Mouse (Mus musculus): ENCODE results near the gene Taz. TPM values are rescaled to one million over a fixed set of nuclear protein-coding genes. Genes with fewer than 3 reads are reported as not detected.

Gene Taz
- polyA plus RNA-seq, 1 experiment from 2014 or later: 30.4 TPM

DNA sequence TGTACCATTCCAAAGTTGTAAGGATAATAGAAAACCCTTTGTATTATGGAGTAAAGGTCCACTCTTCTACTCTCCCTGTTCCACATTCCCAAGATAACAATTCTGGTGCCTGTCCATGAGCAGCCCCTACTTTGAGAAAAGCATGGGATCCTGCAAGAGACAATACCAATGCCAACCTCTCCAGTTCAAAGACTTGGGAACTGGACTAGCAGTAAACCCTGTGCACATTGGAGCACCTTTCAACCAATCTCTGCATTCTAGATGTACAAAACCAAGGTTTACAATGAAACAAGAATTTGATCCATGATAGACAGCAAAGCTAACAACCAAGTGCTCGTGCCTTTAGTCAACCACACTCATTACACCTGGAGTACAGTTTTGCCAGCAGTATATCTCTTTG is 36.6 kb upstream of the Taz start:
- 23% methylated on average over 1 of the region's 1 CpGs for WGBS (ENCODE audit: insufficient replicate concordance)
- no peak for ATAC-seq
- Histone ChIP-seq H3K9me3 (ENCODE audit: low read length) (no peaks in the 10 kb centered on the region), H3K9ac (replicated peaks) (peak overlapping the region; percentile 12; the same call in 1 of the 2 replicates), H3K4me3 (ENCODE audit: low read depth, low read length) (peak overlapping the region; percentile 56), H3K36me3 (replicated peaks; ENCODE audit: insufficient read depth, low read length) (peaks cover 6% of the 10 kb centered on the region; the same call in 1 of the 2 replicates), H3K4me1 (ENCODE audit: insufficient read depth) (peaks cover 11% of the 10 kb centered on the region), H3K27me3 (ENCODE audit: insufficient read depth, low read length) (no peaks in the 10 kb centered on the region), H3K4me2 (ENCODE audit: low read depth, low read length) (peak overlapping the region; percentile 74), H3K27ac (ENCODE audit: low read depth) (peak overlapping the region; percentile 82)
- TF ChIP-seq CTCF (IDR thresholded peaks at IDR 0.05; ENCODE audit: low read depth): no peak
- no peak for TF ChIP-seq EP300 (IDR thresholded peaks at IDR 0.05; ENCODE audit: low read depth)
- DNase-seq: no peak

DNA sequence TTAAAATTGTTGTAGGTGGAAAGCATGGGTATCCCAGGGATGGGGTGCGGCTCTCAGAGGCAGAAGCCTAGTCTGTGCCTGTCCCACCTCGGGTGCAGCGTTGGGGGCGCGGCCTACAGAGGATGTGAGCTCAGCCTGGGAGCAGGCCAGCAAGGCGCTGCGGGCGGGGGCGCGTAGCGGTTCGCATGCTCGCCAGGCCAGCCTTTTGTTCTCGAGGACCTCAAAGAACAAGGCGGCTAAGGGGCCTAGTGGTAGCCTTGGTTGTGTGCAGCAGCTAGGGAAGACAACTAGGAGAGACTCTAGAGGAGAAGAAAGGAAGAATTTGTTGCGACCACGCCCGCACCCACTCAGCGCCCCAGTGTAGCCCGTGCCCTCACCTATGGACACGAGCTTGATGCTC is 36.0 kb upstream of the Taz start:
- DNase-seq (peak; percentile 72), ATAC-seq (peak; percentile 32)
- Histone ChIP-seq H3K4me3 (ENCODE audit: low read depth, low read length) (peak overlapping the region; percentile 56), H3K27ac (ENCODE audit: low read depth) (peak overlapping the region; percentile 82), H3K27me3 (ENCODE audit: insufficient read depth, low read length) (no peaks in the 10 kb centered on the region), H3K9ac (replicated peaks) (peak overlapping the region; percentile 12), H3K4me2 (ENCODE audit: low read depth, low read length) (peak overlapping the region; percentile 74), H3K9me3 (ENCODE audit: low read length) (no peaks in the 10 kb centered on the region), H3K36me3 (replicated peaks; ENCODE audit: insufficient read depth, low read length) (peaks cover 5% of the 10 kb centered on the region; the same call in 1 of the 2 replicates), H3K4me1 (ENCODE audit: insufficient read depth) (peaks cover 11% of the 10 kb centered on the region)
- no peak for TF ChIP-seq CTCF (IDR thresholded peaks at IDR 0.05; ENCODE audit: low read depth)
- TF ChIP-seq EP300 (IDR thresholded peaks at IDR 0.05; ENCODE audit: low read depth): no peak
- 23% methylated on average over 13 of the region's 21 CpGs for whole genome bisulfite sequencing (ENCODE audit: insufficient replicate concordance)

DNA sequence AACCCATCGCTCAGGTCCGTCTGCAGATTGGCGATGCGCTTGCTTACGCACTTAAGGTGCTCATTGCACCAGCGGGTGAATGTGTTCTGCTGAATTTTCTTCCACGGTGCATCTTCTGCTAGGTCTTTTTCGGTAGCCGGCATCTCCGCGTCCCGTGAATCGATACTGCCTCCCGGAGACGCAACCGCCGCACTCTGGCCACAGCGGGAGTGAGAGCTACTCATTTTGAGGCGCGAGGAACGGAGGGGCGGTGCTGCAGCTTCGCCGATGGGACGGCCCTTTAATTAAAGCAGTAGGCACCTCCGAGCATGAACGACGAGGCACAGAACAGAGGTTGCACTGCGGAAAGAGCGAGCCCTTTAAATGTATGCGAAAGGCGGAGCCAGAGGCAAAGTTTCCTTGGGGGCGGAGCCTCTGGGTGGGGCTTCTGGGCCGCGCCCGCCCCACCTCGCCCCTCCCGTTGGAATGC is 35.5 kb upstream of the Taz start:
- Histone ChIP-seq H3K27me3 (ENCODE audit: insufficient read depth, low read length) (no peaks in the 10 kb centered on the region), H3K4me1 (ENCODE audit: insufficient read depth) (peaks cover 11% of the 10 kb centered on the region), H3K27ac (ENCODE audit: low read depth) (peak overlapping the region; percentile 82), H3K36me3 (replicated peaks; ENCODE audit: insufficient read depth, low read length) (0 out of 2 replicates have a peak, but pooled peaks cover 3% of the 10 kb centered on the region), H3K9me3 (ENCODE audit: low read length) (no peaks in the 10 kb centered on the region), H3K4me2 (ENCODE audit: low read depth, low read length) (peak overlapping the region; percentile 74), H3K9ac (replicated peaks) (peak overlapping the region; percentile 12), H3K4me3 (ENCODE audit: low read depth, low read length) (peak overlapping the region; percentile 56)
- WGBS (ENCODE audit: insufficient replicate concordance): 19% methylated on average over 38 of the region's 38 CpGs
- TF ChIP-seq CTCF (IDR thresholded peaks at IDR 0.05; ENCODE audit: low read depth): no peak
- no peak for TF ChIP-seq EP300 (IDR thresholded peaks at IDR 0.05; ENCODE audit: low read depth)
- ATAC-seq: peak; percentile 79
- DNase-seq: peak; percentile 83

DNA sequence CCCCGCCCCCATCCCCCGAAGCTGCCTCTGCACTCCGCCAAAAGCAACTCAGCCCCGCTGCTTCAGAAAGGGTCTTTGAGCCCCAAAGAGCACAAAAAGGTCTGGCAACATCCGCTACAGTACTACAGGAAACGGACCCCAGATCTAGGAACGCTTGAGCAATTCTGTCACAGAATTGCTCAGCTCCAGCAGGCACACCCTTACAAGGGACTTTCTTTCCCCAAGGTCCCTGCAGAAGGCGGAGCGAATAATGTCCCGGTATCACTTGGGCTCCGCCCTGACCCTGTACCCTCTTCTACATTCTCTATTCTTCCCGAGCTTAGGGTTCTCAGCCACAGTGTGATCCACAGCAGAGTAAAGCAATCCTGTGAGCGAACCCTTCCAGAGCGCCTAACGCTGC is 35.0 kb upstream of the Taz start:
- peak overlapping the region; percentile 74 for H3K4me2 ChIP-seq (ENCODE audit: low read depth, low read length)
- H3K4me1 ChIP-seq (ENCODE audit: insufficient read depth): peaks cover 11% of the 10 kb centered on the region
- TF ChIP-seq CTCF (IDR thresholded peaks at IDR 0.05; ENCODE audit: low read depth) (no peak), EP300 (IDR thresholded peaks at IDR 0.05; ENCODE audit: low read depth) (no peak)
- H3K27me3 ChIP-seq (ENCODE audit: insufficient read depth, low read length): no peaks in the 10 kb centered on the region
- no peak overlapping the region; the same call in 1 of the 2 replicates for H3K9ac ChIP-seq (replicated peaks)
- H3K27ac ChIP-seq (ENCODE audit: low read depth): peak overlapping the region; percentile 77
- ATAC-seq (peak; percentile 33), DNase-seq (no peak)
- WGBS (ENCODE audit: insufficient replicate concordance): 21% methylated on average over 15 of the region's 15 CpGs
- H3K36me3 ChIP-seq (replicated peaks; ENCODE audit: insufficient read depth, low read length): 0 out of 2 replicates have a peak, but pooled peaks cover 3% of the 10 kb centered on the region
- peak overlapping the region; percentile 56 for H3K4me3 ChIP-seq (ENCODE audit: low read depth, low read length)
- no peaks in the 10 kb centered on the region for H3K9me3 ChIP-seq (ENCODE audit: low read length)

DNA sequence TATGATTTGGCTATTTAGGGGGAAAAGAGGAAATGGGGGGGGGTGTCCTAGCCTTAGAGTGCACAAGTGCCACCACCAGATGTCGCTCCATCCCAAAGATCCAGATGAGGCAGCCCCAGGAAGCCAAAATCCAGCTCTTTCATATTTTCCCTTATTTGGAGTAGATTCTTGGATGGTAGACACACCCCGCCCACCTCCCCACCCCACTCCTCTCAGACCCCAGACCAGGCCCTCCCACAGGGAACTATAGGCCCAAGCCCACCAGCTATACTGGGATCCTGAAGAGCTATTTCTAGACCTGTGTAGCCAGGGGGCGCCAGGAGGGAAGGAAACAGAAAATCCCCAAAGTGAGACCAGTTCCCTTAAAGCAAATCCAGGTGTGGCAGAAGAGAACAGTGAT is 33.1 kb upstream of the Taz start:
- Histone ChIP-seq H3K4me3 (ENCODE audit: low read depth, low read length) (0 out of 2 replicates have a peak overlapping the region, but pooled peaks have one; percentile 40), H3K27ac (ENCODE audit: low read depth) (no peak overlapping the region), H3K9ac (replicated peaks) (no peak overlapping the region), H3K27me3 (ENCODE audit: insufficient read depth, low read length) (no peaks in the 10 kb centered on the region), H3K36me3 (replicated peaks; ENCODE audit: insufficient read depth, low read length) (no peaks in the 10 kb centered on the region), H3K4me1 (ENCODE audit: insufficient read depth) (peaks cover 7% of the 10 kb centered on the region; the same call in 1 of the 2 replicates), H3K9me3 (ENCODE audit: low read length) (no peaks in the 10 kb centered on the region), H3K4me2 (ENCODE audit: low read depth, low read length) (peak overlapping the region; percentile 69)
- peak; percentile 73 for DNase-seq
- 18% methylated on average over 3 of the region's 3 CpGs for WGBS (ENCODE audit: insufficient replicate concordance)
- TF ChIP-seq EP300 (IDR thresholded peaks at IDR 0.05; ENCODE audit: low read depth): no peak
- peak; percentile 65 for TF ChIP-seq CTCF (IDR thresholded peaks at IDR 0.05; ENCODE audit: low read depth)
- no peak for ATAC-seq

DNA sequence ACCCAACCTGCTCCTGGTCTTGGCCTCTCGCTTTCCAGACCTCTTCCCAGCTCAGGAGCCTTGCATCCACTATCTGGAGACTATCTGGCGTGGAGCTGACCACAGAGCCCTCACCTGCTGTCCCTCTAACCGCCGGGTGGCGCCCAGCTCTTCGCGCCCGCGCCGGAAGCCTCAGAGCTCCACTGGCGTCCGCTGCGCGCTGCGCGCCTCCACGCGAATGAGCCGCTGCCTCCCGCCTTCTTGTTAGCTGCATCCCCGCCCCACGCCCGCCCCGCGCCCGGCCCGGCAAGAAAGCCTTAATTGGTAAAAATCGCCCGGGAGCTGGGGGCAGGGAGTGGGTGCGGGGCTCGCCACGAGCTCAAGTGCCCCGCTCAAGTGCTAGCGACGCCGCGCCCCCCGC is 32.1 kb upstream of the Taz start, which contains the start of gene Flna:
Gene Flna (minus strand): TSS at position 206 of the 400 bp plus-strand sequence.
- peaks cover 6% of the 10 kb centered on the region; the same call in 1 of the 2 replicates for H3K4me1 ChIP-seq (ENCODE audit: insufficient read depth)
- H3K4me2 ChIP-seq (ENCODE audit: low read depth, low read length): peak within 1 kb of the TSS; percentile 69
- no peaks in the 10 kb centered on the region for H3K9me3 ChIP-seq (ENCODE audit: low read length)
- peak within 1 kb of the TSS; percentile 26; the same call in 1 of the 2 replicates for H3K27ac ChIP-seq (ENCODE audit: low read depth)
- peak within 1 kb of the TSS; percentile 40 for H3K4me3 ChIP-seq (ENCODE audit: low read depth, low read length)
- peak; percentile 52 for TF ChIP-seq CTCF (IDR thresholded peaks at IDR 0.05; ENCODE audit: low read depth)
- no peak for TF ChIP-seq EP300 (IDR thresholded peaks at IDR 0.05; ENCODE audit: low read depth)
- peak within 1 kb of the TSS; percentile 33; the same call in 1 of the 2 replicates for H3K9ac ChIP-seq (replicated peaks)
- no peak for ATAC-seq
- no peaks in the 10 kb centered on the region for H3K27me3 ChIP-seq (ENCODE audit: insufficient read depth, low read length)
- 20% methylated on average over 22 of the region's 38 CpGs for WGBS (ENCODE audit: insufficient replicate concordance)
- no peaks in the 10 kb centered on the region for H3K36me3 ChIP-seq (replicated peaks; ENCODE audit: insufficient read depth, low read length)
- DNase-seq: peak; percentile 67

All from liver, postnatal 0 days (tissue).